Mouse (Mus musculus) left cerebral cortex, adult 11 months (tissue): ENCODE results near the gene D10Wsu102e.
"Not testable (repeated sequence)": the region's sequence is repeated elsewhere in the genome, so short reads cannot be mapped to it uniquely, and the experiment has no call there.

Experiments
- DNase-seq: peaks from one replicate; pipeline ENCODE4 v3.0.0; 2022; ENCODE audit warnings: low spot score

D10Wsu102e gene

GRCm38 (mm10) chr10:83385330-83385910, 25.4 kb downstream of the D10Wsu102e start:
- no peak for DNase-seq

- no peak for DNase-seq
Measured at GRCm38 (mm10) chr10:83397336-83397735, 37.3 kb downstream of the D10Wsu102e start.

GRCm38 (mm10) chr10:83400896-83401295, 40.9 kb downstream of the D10Wsu102e start:
- DNase-seq = not testable (repeated sequence)

- DNase-seq = no peak
Measured at GRCm38 (mm10) chr10:83405031-83405430, 45.0 kb downstream of the D10Wsu102e start.

GRCm38 (mm10) chr10:83405711-83406110, 45.7 kb downstream of the D10Wsu102e start:
- DNase-seq = no peak

GRCm38 (mm10) chr10:83407141-83407540, 47.1 kb downstream of the D10Wsu102e start:
- DNase-seq = no peak

GRCm38 (mm10) chr10:83418466-83418865, 58.4 kb downstream of the D10Wsu102e start:
- DNase-seq = not testable (repeated sequence)

GRCm38 (mm10) chr10:83448582-83448981, 88.6 kb downstream of the D10Wsu102e start:
- no peak for DNase-seq

- no peak for DNase-seq
Measured at GRCm38 (mm10) chr10:83457531-83457930, 97.5 kb downstream of the D10Wsu102e start.

- DNase-seq = no peak
Measured at GRCm38 (mm10) chr10:83475226-83475625, 115.2 kb downstream of the D10Wsu102e start.

- DNase-seq = no peak
Measured at GRCm38 (mm10) chr10:83477286-83477685, 117.3 kb downstream of the D10Wsu102e start.

GRCm38 (mm10) chr10:83490506-83490905, 130.5 kb downstream of the D10Wsu102e start:
- no peak for DNase-seq

GRCm38 (mm10) chr10:83497321-83497720, 137.3 kb downstream of the D10Wsu102e start:
- no peak for DNase-seq

- DNase-seq = no peak
Measured at GRCm38 (mm10) chr10:83508962-83509660, 149.1 kb downstream of the D10Wsu102e start.

GRCm38 (mm10) chr10:83511304-83511703, 151.3 kb downstream of the D10Wsu102e start:
- no peak for DNase-seq

- no peak for DNase-seq
Measured at GRCm38 (mm10) chr10:83513736-83514135, 153.7 kb downstream of the D10Wsu102e start.

- no peak for DNase-seq
Measured at GRCm38 (mm10) chr10:83520990-83521389, 161.0 kb downstream of the D10Wsu102e start.

- not testable (repeated sequence) for DNase-seq
Measured at GRCm38 (mm10) chr10:83524238-83524637, 164.2 kb downstream of the D10Wsu102e start.

- DNase-seq = no peak
Measured at GRCm38 (mm10) chr10:83530384-83530967, 170.5 kb downstream of the D10Wsu102e start.

- peak; percentile 34 for DNase-seq
Measured at GRCm38 (mm10) chr10:83533258-83533909, 173.4 kb downstream of the D10Wsu102e start.

GRCm38 (mm10) chr10:83533910-83534283, 173.9 kb downstream of the D10Wsu102e start, which contains the start of gene Aldh1l2:
Gene Aldh1l2 (minus strand): TSS chr10:83534140.
- no peak for DNase-seq

GRCm38 (mm10) chr10:83536436-83536835, 176.4 kb downstream of the D10Wsu102e start:
- DNase-seq = no peak
